Mouse (Mus musculus) spleen, adult 18-20 months (tissue): ENCODE measurements around the gene Polh.

ENCODE experiments used
- DNase-seq, 2 experiments: peaks; one replicate each; pipeline ENCODE4 v3.0.0; 2022; ENCODE audit warnings: mixed read lengths in 2 of 2

The Polh gene

GRCm38 (mm10) chr17:46129741-46130498 lies 72.5 kb downstream of the Polh start:
- DNase-seq = no peak

GRCm38 (mm10) chr17:46127814-46128493 lies 74.5 kb downstream of the Polh start:
- no peak for DNase-seq

GRCm38 (mm10) chr17:46126608-46127007 lies 75.8 kb downstream of the Polh start:
- DNase-seq = no peak

GRCm38 (mm10) chr17:46123953-46124700 lies 78.3 kb downstream of the Polh start:
- DNase-seq = no peak

- no peak for DNase-seq
Measured at GRCm38 (mm10) chr17:46123285-46123684, 79.2 kb downstream of the Polh start.

- no peak for DNase-seq
Measured at GRCm38 (mm10) chr17:46122791-46123190, 79.7 kb downstream of the Polh start.
